ENCODE assay signal across 8 mouse cellular contexts in genomic region chr1:133131561-133131905, GRCm38 (mm10). TPM values are rescaled to one million over a fixed set of nuclear protein-coding genes. Genes with fewer than 3 reads are reported as not detected.
DNase-seq lines count a peak whose midpoint lies in the region; ATAC-seq and TF ChIP-seq lines count a peak whose summit lies in the region.

No protein-coding gene starts in this region.

- WGBS in cerebellum, adult 2 months, result 1% methylated on average over 35 of the region's 35 CpGs
- WGBS in thymus, adult 2 months, result under 1% methylated on average over 35 of the region's 35 CpGs
- WGBS in liver, embryonic 15.5 days (ENCODE audit: insufficient replicate concordance), result under 1% methylated on average over 35 of the region's 35 CpGs
- 0% methylated on average over 26 of the region's 35 CpGs for WGBS in stomach, postnatal 0 days

- H3K9me3 ChIP-seq in liver, embryonic 15.5 days (replicated peaks), result no peaks in the 10 kb centered on the region
- H3K9me3 ChIP-seq in stomach, postnatal 0 days (ENCODE audit: control insufficient read depth, low read length), result no peaks in the 10 kb centered on the region

- ATAC-seq in liver, embryonic 15.5 days (ENCODE audit: insufficient read depth), result no peak
- ATAC-seq in stomach, postnatal 0 days (ENCODE audit: low FRiP score, low TSS enrichment), result no peak

- H3K27ac ChIP-seq in cerebellum, adult 2 months (ENCODE audit: insufficient read depth, low read length), result peak overlapping the region; percentile 83
- H3K27ac ChIP-seq in thymus, adult 2 months (ENCODE audit: control insufficient read depth, insufficient read depth, low read length), result peak overlapping the region; percentile 67
- peak overlapping the region; percentile 95 for H3K27ac ChIP-seq in liver, embryonic 15.5 days (replicated peaks)
- H3K27ac ChIP-seq in stomach, postnatal 0 days (replicated peaks), result peak overlapping the region; percentile 99

- TF ChIP-seq CTCF in cerebellum, adult 2 months (IDR thresholded peaks at IDR 0.05; ENCODE audit: borderline replicate concordance, insufficient read depth, low read depth, low read length), result no peak
- no peak for TF ChIP-seq CTCF in thymus, adult 2 months (IDR thresholded peaks at IDR 0.05; ENCODE audit: borderline replicate concordance, control insufficient read depth, extremely low read depth, insufficient read depth, low read length, poor library complexity)
- no peak for TF ChIP-seq CTCF in stomach, postnatal 0 days (IDR thresholded peaks at IDR 0.05; ENCODE audit: low read depth)

- no peak for TF ChIP-seq POLR2A in cerebellum, adult 2 months (IDR thresholded peaks at IDR 0.05; ENCODE audit: borderline replicate concordance, insufficient read depth, low read length)
- TF ChIP-seq POLR2A in thymus, adult 2 months (IDR thresholded peaks at IDR 0.05; ENCODE audit: control insufficient read depth, extremely low read depth, insufficient read depth, low read length, poor library complexity), result no peak

- no peaks in the 10 kb centered on the region for H3K27me3 ChIP-seq in cerebellum, adult 2 months (ENCODE audit: control insufficient read depth, insufficient read depth, low read length)
- H3K27me3 ChIP-seq in thymus, adult 2 months (ENCODE audit: control insufficient read depth, insufficient read depth, low read length), result no peaks in the 10 kb centered on the region
- H3K27me3 ChIP-seq in liver, embryonic 15.5 days, result no peaks in the 10 kb centered on the region
- no peaks in the 10 kb centered on the region for H3K27me3 ChIP-seq in stomach, postnatal 0 days (ENCODE audit: control insufficient read depth, insufficient read depth, low read length)

- H3K4me2 ChIP-seq in liver, embryonic 15.5 days, result peak overlapping the region; percentile 80
- peak overlapping the region; percentile 96 for H3K4me2 ChIP-seq in stomach, postnatal 0 days (replicated peaks; ENCODE audit: low read depth)

- H3K4me3 ChIP-seq in cerebellum, adult 2 months (replicated peaks; ENCODE audit: insufficient read depth, low read depth, low read length), result peak overlapping the region; percentile 81
- peak overlapping the region; percentile 72 for H3K4me3 ChIP-seq in thymus, adult 2 months (ENCODE audit: control insufficient read depth, insufficient read depth, low read length)
- peak overlapping the region; percentile 95 for H3K4me3 ChIP-seq in liver, embryonic 15.5 days (replicated peaks)
- H3K4me3 ChIP-seq in stomach, postnatal 0 days (ENCODE audit: low read depth, low read length), result peak overlapping the region; percentile 99

- peak overlapping the region; percentile 93 for H3K9ac ChIP-seq in liver, embryonic 15.5 days
- peak overlapping the region; percentile 99 for H3K9ac ChIP-seq in stomach, postnatal 0 days (ENCODE audit: low read length)

- no peak for TF ChIP-seq EP300 in stomach, postnatal 0 days (optimal IDR thresholded peaks at IDR 0.05)

- no peaks in the 10 kb centered on the region; the same call in 1 of the 2 replicates for H3K4me1 ChIP-seq in cerebellum, adult 2 months (ENCODE audit: control insufficient read depth, insufficient read depth, low read length)
- peaks cover 3% of the 10 kb centered on the region; the same call in 1 of the 2 replicates for H3K4me1 ChIP-seq in thymus, adult 2 months (replicated peaks; ENCODE audit: control insufficient read depth, insufficient read depth, low read length)
- H3K4me1 ChIP-seq in liver, embryonic 15.5 days (replicated peaks), result peaks cover 31% of the 10 kb centered on the region
- no peaks in the 10 kb centered on the region for H3K4me1 ChIP-seq in stomach, postnatal 0 days (replicated peaks; ENCODE audit: control insufficient read depth, insufficient read depth)

- H3K36me3 ChIP-seq in thymus, adult 2 months (ENCODE audit: control insufficient read depth, insufficient read depth, low read length), result peaks cover 6% of the 10 kb centered on the region
- peaks cover 40% of the 10 kb centered on the region for H3K36me3 ChIP-seq in liver, embryonic 15.5 days (replicated peaks)
- 0 out of 2 replicates have a peak, but pooled peaks cover 2% of the 10 kb centered on the region for H3K36me3 ChIP-seq in stomach, postnatal 0 days (ENCODE audit: control insufficient read depth, insufficient read depth, low read length)

- DNase-seq in cerebellum, adult 2 months, result no peak
- no peak for DNase-seq in cerebellum, adult 9-11 months
- no peak for DNase-seq in thymus, adult 2 months
- DNase-seq in thymus, postnatal 14 days, result no peak
- DNase-seq in stomach, postnatal 0 days (ENCODE audit: low spot score), result no peak
- DNase-seq in cerebellum, postnatal 4 days (ENCODE audit: low spot score in 2 of 2), result no peak
- DNase-seq in urinary bladder, adult 18-20 months (ENCODE audit: low spot score in 2 of 2), result no peak

RNA-seq across cellular contexts. Expression of gene Ppp1r15b, which starts 0.6 kb away (rescaled TPM):
- 31.7 and 32.1 TPM in 2 replicates for polyA plus RNA-seq in cerebellum, adult 2 months (2012; rRNA removed)
- polyA plus RNA-seq in thymus, adult 2 months (2012; rRNA removed), result 45.8 and 55.0 TPM in 2 replicates
- polyA plus RNA-seq in liver, embryonic 15.5 days (2015; fragmentation: Nextera tagmentation; extraction: Ambion mirVana), result 39.1 and 45.5 TPM in 2 replicates
- 20.7 and 22.3 TPM in 2 replicates for polyA plus RNA-seq in stomach, postnatal 0 days (2015; fragmentation: Nextera tagmentation; extraction: Ambion mirVana)

RNA-seq across cellular contexts. Expression of gene Plekha6, which starts 32.5 kb away (rescaled TPM):
- 73.7 and 77.2 TPM in 2 replicates for polyA plus RNA-seq in cerebellum, adult 2 months (2012; rRNA removed)
- polyA plus RNA-seq in thymus, adult 2 months (2012; rRNA removed), result 5.1 and 9.4 TPM in 2 replicates
- 2.2 and 2.5 TPM in 2 replicates for polyA plus RNA-seq in liver, embryonic 15.5 days (2015; fragmentation: Nextera tagmentation; extraction: Ambion mirVana)
- 11.1 and 12.1 TPM in 2 replicates for polyA plus RNA-seq in stomach, postnatal 0 days (2015; fragmentation: Nextera tagmentation; extraction: Ambion mirVana)
